Mouse (Mus musculus) telencephalon, adult 2 months (tissue): ENCODE data around the gene Pigk.
A peak's percentile ranks its signal among the peaks of the same experiment; 100 is the strongest.

Source experiments
- DNase-seq: peaks from one replicate; pipeline ENCODE4 v3.0.0-alpha.2; 2011; ENCODE audit warnings: low read depth, low spot score

Gene Pigk

DNA sequence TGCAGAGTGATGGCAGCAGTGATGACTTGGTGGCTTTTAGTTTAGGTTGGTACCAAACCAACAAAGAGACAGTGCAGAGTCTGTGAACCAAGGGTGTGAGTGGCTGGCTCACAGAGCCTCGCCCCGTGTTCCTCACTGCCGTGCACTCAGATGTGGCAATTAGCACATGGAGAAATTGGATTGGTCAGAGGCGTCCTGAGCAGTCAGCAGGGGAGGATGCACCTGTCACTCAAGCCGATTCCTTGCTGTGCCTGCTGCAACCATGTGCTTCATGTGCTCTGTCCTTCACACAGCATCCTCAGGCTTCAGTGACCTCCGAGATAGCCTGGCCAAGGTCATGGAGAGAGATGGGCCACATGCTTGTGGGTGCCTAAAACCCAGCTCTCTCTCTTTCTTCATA lies 14.3 kb downstream of the Pigk start:
- no peak for DNase-seq

DNA sequence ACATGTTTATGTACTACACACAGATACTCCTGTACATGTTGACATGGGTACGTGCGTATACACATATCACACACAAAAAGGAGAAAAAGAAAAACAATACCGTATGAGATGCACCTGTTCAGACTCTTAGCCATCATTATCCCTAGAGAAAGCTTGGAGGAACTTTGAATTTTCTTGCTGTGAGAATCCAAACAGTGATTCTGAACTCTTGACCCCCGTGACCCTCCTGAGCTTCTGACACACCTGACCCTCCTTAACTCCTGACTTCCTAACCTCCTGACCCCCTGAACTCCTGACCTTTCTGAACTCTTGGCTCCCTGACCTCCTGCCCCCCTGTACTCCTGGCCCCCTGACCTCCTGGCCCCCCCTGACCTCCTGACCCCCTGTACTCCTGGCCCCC lies 19.1 kb downstream of the Pigk start:
- DNase-seq: no peak

DNA sequence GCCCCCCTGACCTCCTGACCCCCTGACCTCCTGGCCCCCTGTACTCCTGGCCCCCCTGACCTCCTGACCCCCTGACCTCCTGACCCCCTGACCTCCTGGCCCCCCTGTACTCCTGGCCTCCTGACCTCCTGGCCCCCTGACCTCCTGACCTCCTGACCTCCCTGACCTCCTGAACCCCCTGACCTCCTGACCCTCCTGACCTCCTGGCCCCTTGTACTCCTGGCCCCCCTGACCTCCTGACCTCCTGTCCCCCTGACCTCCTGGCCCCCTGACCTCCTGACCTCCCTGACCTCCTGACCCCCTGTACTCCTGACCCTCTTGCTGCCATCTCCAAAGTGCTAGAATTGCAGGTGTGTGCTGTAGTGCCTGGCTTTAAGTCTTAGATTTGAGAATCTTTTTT lies 19.6 kb downstream of the Pigk start:
- no peak for DNase-seq

DNA sequence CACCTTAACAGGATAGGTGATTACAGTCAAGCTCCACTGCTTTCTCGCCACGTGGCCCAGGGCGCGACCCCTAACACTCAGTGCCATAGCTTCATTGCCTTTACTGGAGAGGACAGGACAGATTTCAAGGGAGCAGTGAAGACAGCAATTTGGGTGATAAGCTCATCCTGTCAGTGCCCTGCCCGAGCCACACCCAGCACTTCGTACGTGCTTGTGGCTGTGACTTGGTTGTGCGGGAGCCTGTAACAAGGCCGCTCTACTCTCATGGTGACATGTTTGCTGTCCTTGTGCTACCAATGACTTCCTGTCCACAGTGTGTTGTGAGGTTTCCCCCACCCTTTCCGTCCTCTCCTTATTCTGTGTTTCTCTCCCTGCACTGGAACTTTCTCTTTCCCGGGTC lies 20.2 kb downstream of the Pigk start:
- no peak for DNase-seq

DNA sequence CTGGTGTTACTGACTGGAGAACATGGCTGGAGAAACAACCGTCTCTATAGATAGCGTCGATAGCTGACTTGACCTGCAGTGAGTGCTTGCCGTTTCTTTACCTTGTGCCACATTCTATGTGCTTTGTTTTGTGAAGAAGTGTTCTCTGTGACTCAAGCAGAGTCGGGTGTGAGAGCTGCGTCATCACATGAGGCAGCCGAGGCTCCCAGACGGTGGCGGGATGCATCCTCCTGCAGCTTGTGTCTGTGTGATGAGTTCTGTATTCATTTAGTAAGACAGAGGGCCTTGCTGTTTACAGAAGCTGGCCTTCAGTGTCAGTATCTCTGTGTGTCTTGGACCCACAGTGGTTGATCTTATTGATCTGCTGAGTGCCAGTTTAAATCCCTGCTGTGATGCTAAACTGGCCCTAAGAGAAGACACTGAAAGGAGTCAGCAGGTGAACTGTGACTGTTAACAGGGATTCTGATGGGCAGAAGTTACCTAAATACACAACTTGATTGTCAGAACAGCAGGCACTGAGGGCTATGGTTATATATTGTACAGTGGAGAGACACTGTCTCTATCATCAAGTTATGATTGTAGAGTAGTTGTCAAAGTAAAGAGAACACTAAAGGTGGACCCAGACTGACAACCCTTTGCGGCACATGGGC lies 21.8 kb downstream of the Pigk start:
- no peak for DNase-seq

DNA sequence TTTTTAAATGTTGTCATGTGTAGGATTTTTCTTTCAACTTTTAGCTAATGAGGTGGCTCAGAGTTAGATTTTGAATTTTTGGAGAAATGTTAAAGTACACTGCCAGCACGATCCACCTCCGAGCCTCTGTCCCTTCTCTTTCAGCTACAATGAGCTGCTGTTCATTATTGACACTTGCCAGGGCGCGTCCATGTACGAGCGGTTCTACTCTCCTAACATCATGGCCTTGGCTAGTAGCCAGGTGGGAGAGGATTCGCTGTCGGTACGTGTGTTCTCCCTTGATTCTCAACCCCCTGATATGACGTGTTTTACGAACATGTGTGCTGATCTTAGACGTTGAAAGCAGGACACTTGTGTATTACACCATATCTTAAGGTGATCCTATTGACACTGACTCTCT lies 30.4 kb downstream of the Pigk start:
- DNase-seq: no peak

DNA sequence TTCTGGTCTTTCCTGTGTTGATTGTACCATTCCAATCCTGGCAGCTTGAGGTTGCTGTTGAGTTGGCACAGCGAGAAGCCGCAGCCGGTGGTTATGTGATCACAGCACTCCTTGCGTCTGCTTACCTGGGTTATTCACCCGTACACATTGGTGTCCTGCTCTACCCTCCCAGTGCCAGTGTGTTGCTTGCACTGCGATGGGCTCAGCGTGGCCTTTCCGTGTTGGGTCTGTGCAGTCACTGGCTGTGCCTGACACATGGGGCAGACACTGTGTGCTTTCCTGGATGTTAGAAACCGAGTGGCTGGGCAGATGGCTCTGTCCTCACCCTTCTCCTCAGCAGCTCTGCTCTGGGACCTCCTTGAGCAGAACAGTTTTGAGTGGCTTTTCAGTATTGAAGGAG lies 31.7 kb downstream of the Pigk start:
- no peak for DNase-seq

DNA sequence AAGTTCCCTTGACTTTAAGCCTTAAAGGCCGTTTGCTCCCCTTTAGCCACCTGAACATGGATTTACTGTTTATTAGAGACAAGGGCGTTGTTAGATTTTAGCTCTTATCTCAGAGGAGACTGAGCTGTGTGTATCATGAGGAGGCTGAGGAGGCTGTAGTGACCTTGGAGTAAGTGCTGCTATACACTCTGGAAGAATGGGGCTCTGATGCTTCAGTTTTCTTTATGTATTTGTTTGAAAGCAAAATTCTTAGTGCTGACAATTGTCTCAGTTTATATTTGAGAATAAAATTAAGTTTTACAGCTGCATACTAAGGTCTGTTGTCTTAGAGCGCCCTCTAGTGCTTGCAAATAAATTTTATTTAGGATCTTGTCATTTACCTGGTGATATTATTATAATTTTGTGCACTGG lies 35.6 kb downstream of the Pigk start:
- DNase-seq: peak; percentile 67

DNA sequence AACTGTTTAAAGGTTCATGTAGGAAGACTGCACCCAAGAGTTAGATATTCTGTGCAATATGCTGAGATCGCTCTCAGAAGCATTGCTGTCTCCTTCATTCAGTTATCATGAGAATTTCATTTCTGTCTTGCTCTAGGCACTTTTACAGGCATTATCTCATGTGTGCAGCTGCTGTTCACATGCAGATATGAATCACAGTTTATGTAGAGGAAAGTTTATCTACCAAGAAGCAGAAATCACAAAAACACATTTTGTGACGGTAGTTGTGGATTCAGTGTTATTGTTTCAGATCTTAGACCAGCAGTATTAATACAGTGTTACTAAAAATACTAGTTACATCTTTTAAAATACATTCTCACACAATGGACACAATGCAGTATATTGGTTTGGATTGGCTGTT lies 36.0 kb downstream of the Pigk start:
- DNase-seq: no peak

DNA sequence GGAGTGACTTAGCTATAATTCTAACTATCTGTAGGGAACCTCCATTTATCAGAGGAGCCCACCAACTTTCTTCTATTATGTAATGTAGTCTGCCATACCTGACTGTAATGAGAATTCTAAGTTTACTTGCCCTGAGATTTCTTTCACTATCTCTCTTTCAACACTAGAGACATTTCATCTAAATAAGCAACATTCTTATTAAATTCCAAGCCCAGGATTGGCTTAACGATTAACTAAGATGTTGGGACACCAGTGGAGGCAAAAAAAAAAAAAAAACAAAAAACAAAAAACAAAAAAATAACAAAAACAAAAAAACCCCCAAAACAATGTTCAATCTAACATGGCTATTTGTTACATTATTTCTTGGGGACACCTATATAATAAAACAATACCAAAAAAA lies 39.0 kb downstream of the Pigk start:
- DNase-seq: no peak

DNA sequence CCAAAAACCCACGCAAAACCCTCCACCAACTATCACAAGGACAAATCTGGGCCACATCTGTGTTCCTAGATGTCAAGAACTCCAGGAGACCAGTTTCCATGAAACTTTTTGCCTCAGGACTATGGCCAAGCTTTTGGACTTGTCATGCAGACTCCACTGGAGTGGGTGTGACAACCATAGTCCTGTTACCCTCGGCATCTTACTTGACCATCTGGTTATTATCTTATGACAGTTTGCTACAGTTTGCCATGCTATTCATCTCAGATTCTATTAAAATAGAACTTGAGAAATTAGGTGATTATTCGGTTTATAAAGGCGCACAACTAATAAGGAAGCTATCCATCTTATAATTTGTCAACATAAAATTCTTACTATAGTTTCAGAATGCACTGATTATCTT lies 39.4 kb downstream of the Pigk start:
- DNase-seq: no peak

DNA sequence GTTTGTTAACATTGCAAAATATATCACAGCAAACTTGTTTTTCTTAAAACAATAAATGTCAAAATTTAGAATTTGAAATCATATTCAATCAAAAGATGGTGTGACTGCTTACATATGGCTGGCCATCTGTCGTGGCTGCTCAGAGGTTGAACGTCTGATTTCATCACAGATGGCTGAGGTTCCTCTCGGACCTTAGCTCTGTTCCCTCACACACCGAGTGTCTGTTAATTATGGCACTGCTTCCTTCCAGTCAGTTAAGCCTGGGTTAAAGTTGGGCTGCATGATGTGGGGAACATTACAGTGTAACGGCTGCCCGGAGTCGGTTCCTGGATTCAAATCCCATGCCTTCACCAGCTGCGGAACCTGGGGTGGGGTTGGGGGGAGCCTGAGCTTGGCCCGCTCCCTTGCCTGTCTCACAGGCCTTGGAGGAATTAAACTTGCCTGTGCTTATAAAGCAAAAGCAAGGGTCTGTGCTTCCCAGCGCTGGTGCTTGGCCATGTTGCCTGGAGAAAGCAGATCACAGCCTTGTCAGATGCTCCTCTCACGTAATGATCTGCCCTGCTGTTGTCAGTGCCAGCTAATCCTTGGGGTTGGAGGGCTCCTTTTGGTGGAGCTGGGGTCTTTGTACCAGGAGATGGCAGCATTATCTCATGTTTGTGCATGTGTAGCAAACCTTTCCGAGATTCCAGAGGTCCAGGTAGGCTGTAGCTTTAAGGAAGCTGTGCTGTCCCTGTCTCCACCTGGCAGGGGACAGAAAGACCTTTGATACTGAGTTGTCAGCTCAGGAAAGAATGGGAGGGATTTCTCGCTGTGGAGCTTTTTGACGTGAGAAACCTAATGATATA lies 40.2 kb downstream of the Pigk start:
- DNase-seq: no peak

DNA sequence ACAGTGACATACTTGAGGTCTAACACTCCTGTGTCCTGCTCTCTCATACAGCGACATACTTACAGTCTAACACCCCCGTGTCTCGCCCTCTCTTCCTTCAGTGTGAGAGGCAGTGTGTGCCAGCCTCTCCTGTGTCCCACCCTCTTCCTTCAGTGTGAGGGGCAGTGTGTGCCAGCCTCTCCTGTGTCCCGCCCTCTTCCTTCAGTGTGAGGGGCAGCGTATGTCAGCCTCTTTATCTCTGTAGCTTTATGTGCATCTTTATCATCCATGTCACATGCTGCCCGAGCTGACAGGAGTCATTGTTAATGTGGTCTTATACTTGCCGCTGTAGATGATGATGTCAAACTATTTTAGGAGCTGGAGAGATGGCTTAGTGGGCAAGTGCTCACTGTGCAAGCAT lies 41.6 kb downstream of the Pigk start:
- DNase-seq: no peak

DNA sequence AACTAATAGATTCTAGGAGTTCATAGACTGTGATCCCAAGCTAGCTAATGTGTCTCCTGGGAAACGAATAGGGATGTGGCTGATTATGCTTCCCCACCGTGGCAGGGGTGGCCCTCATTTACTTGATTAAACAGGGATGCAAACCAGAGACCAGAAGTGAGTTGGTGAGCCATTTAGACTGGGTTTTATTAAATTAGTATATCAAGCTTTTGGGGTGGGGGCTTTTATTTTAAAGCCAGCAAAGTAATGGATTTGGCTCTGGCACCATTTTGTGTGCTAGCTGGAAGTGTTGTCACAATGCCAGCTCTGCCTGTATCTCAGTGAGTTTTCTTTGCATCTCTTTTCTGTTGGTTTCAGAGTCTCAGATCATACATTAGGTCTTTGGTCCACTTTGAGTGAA lies 43.0 kb downstream of the Pigk start:
- no peak for DNase-seq

DNA sequence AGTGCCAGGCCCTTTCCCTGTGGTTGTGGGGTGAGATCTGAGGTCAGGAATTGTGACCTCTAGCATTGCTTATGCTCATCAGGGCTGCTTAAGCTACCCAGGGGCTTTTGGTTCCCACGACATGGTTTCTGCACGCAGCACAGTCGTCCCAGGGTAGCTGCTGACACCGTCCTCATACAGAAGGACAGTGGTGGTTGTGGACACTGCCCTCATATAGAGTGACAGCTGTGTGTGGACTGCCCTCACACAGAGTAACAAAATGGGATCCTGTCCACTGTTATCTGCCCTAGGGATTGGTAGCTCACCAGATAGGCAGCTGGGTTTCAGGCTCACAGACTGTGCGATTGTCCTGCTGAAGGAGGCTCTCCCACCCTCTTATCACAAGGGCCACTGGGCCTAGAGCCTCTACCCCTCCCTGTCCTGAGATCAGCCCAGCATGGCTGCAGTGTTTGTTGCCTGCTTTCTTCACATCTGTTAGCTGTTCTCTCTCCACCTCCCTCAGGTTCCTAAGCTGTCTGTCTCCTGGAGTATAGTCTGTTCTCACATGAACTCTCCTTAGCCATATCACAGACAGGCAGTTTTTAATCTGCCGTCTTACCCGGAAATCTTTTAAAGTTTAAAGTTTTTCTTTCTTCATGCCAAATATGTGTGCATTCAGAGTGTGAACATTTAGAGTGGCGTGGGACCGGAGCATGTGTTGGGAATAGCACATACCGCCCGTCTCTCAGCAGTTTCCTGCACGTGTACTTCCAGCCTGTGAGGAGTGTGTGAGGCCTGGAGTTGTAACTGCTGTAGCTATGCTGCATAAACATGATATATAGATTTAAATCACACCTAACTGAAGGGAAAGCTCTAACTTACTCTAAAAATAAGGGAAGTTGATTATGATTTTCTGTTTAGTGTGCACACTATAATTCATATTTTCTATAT lies 43.8 kb downstream of the Pigk start:
- DNase-seq: no peak

DNA sequence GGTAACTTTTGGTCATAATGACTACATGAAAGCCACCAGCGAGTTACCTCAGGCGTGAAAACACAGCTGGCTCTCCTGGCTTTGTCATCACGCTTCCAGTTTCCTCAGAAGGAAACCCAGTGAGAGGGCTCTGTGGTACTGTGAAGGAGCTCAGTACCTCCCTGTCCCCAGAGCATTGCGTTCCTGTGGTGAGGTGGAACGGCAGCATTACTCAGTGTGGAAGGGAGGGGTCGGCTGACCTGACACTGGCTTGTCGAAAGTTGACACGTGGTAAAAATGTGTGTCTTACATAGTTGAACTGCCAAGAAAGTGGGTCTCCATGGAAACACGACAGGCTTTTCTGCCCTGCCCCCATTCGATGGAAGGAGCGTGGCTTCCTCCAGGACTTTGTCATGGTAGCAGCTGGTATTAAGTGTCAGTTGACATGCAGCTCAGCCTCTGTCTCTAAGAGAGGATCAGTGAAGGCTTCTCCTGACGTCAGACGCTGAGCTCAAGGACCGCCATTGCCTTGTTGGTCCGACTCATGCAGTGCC lies 44.7 kb downstream of the Pigk start:
- DNase-seq: no peak

DNA sequence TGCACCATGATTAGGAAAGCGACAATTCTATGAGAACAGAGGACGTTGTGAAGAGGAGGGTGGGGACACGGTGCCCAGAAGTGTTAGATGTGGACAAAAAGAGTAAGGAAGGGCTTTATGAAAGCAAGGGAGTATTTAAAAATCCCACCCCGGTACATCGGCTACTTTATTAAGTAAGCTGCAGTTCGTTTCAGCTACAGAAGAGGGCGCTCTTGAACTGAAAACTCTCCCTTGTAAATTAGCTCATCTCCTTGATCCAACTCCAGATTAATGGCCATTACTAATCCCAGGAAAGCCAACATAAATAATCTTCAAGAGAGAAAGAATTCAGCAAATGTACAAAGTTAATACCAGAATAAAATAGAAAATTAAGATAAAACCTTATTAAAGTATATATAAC lies 47.2 kb downstream of the Pigk start:
- no peak for DNase-seq

DNA sequence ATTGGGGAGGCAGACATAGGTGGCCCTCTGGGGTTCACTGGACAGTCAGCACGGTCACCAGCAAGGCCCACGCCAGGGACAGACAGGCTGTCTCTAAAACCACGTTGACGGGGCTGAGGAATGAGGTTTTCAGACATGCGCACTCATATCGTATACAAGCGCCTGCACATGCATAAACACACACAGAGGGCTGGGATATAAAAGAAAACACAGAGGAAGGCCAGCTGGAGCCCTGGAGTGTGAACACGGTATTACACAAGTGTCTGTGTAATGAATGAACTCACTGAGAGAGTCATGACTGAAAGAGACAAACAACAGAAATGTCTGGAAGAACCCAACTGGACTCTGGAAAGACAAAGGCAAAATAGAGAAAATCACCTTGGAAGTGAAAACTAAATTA lies 47.8 kb downstream of the Pigk start:
- DNase-seq: no peak

DNA sequence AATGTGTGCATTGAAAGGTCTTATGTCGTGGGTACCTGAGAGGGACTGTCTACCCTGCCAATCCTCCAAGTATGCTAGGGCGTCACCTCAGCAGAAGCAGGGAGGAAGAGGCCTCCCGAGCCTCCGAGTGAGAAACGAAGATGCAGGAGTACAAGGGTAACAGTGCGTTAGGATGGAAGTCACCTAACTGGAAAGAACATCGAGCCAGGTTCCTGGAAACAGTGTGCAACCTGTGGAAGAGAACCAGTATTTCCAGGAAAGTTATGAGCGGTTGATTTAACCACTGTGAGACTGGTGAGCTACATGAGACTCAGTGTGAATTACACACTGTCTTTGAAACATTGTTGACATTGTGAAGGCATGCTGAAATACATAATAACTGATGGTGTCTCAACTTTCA lies 48.4 kb downstream of the Pigk start:
- DNase-seq: no peak

DNA sequence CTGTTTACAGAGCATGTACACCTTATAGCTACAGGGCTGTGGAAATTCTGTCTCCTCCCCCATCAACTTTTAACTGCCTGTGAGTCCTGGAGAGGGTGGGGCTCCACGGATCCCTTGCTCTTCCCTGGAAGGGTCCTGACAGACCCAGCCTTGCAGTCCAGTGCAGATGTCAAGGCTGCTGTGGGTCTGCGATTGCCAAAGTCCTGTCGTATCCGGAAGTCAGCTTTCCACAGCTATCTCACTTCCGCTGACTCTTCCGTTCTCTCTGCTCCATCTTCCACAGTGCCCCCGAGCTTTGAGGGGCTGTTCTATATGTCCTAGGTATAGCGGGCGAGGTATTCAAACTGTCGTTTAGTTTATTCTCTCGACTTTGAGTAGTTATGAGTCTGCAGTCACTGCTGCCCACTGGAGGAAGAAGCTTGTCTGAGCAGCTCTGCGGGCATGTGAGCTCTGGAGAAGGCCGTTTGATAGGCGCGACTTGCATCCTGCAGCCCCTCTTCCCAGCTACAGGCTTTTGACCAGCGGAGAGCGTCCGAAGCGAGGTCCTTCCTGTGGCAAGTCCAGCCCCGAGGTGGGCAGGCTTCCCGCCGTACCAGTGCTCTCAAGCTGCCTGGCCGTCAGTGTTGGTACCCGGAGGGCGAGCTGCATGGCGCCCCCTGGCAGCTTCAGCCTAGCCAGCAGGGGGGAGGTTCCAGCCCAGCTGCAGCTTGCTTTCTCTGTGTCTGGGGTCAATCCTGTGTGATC lies 49.4 kb downstream of the Pigk start:
- DNase-seq: no peak

DNA sequence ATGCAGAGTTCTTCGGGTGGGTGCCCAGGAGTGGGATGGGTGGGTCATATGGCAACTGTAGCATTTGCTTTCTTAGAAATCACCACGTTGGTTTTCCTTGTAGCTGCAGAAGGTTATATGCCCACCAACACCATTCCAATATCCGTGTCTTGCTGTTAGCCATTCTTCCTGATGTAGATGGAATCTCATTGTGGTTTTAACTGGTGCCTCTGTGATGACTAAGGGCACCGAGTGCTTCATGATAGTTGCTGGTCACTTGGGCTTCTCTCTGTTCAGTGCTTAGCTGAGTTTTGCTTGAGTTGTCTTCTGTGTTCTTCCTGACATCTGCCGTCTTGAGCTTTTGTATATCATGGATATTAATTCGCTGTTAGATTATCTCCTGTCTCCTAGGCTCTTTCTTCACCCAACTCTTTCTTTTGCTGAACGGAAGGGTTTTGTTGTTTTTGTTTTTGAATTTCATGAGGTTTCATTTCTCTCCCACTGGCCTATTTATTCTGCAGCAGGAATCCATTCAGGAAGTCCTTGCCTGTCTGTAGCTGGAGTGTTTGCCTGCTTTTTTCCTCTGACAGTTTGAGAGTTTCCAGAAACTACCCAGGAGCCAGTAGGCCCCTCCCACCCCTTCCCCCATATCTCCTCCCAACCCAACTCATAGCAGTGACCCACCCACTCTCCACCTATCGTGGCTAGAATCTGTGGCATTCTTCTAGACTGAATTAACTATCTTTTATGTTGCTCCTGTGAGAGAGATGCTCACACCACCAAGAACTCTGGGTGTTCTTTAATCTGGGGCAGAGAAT lies 50.8 kb downstream of the Pigk start:
- no peak for DNase-seq
